Mouse (Mus musculus) testis, postnatal 14 days (tissue): ENCODE results near the gene Fam92b.

Experiments
- DNase-seq: peaks from one replicate; pipeline ENCODE4 v3.0.0; 2021; ENCODE audit warnings: low spot score

The Fam92b gene

GRCm38 (mm10) chr8:120152636-120153035, 24.6 kb downstream of the Fam92b start:
- no peak for DNase-seq

- DNase-seq = no peak
Observed at GRCm38 (mm10) chr8:120151151-120151550, 26.1 kb downstream of the Fam92b start.

GRCm38 (mm10) chr8:120150028-120150427, 27.2 kb downstream of the Fam92b start:
- DNase-seq = no peak

GRCm38 (mm10) chr8:120146051-120146450, 31.2 kb downstream of the Fam92b start:
- no peak for DNase-seq

- no peak for DNase-seq
Observed at GRCm38 (mm10) chr8:120144652-120145301, 32.5 kb downstream of the Fam92b start.

GRCm38 (mm10) chr8:120143911-120144651, 33.2 kb downstream of the Fam92b start:
- no peak for DNase-seq

- DNase-seq = no peak
Observed at GRCm38 (mm10) chr8:120140769-120141168, 36.5 kb downstream of the Fam92b start.

- DNase-seq = no peak
Observed at GRCm38 (mm10) chr8:120138958-120139357, 38.3 kb downstream of the Fam92b start.

- no peak for DNase-seq
Observed at GRCm38 (mm10) chr8:120136618-120137017, 40.6 kb downstream of the Fam92b start.

- DNase-seq = no peak
Observed at GRCm38 (mm10) chr8:120135687-120136086, 41.6 kb downstream of the Fam92b start.

- DNase-seq = no peak
Observed at GRCm38 (mm10) chr8:120133169-120133568, 44.1 kb downstream of the Fam92b start.

- DNase-seq = no peak
Observed at GRCm38 (mm10) chr8:120131158-120131557, 46.1 kb downstream of the Fam92b start.

GRCm38 (mm10) chr8:120129547-120129946, 47.7 kb downstream of the Fam92b start:
- DNase-seq = no peak

GRCm38 (mm10) chr8:120126357-120127161, 50.7 kb downstream of the Fam92b start:
- DNase-seq = no peak

GRCm38 (mm10) chr8:120124836-120125389, 52.4 kb downstream of the Fam92b start:
- DNase-seq = no peak

GRCm38 (mm10) chr8:120124261-120124660, 53.0 kb downstream of the Fam92b start:
- DNase-seq = no peak

- no peak for DNase-seq
Observed at GRCm38 (mm10) chr8:120120951-120121350, 56.3 kb downstream of the Fam92b start.

- no peak for DNase-seq
Observed at GRCm38 (mm10) chr8:120119931-120120330, 57.3 kb downstream of the Fam92b start.

GRCm38 (mm10) chr8:120119429-120119828, 57.8 kb downstream of the Fam92b start:
- no peak for DNase-seq

GRCm38 (mm10) chr8:120118847-120119246, 58.4 kb downstream of the Fam92b start:
- no peak for DNase-seq

GRCm38 (mm10) chr8:120118162-120118561, 59.1 kb downstream of the Fam92b start:
- DNase-seq = no peak

- DNase-seq = no peak
Observed at GRCm38 (mm10) chr8:120116600-120116999, 60.7 kb downstream of the Fam92b start.
